Mouse (Mus musculus) stomach, embryonic 14.5 days (tissue): ENCODE results near the gene 1700001P01Rik. TPM values are rescaled to one million over a fixed set of nuclear protein-coding genes. Genes with fewer than 3 reads are reported as not detected.

Source experiments
- ATAC-seq: fragments of 200-750 bp; cut with Nextera tagmentation; 2 replicates; pipeline ENCODE4 v1.8.0; 2017; ENCODE audit warnings: low read depth, moderate TSS enrichment; ENCODE audit not compliant: insufficient number of reproducible peaks, insufficient read depth, low FRiP score
- H3K27ac ChIP-seq: fragments of 300-500 bp; sonication (generic); 2 replicates; pipeline ENCODE4 v1.5.1; 2014; ENCODE audit warnings: mild to moderate bottlenecking, low read length, moderate library complexity, mixed read lengths
- H3K27me3 ChIP-seq: fragments of 300-500 bp; sonication (generic); 2 replicates; pipeline ENCODE4 v1.6.1; 2014; ENCODE audit warnings: low read length, control low read depth, mixed read lengths; ENCODE audit not compliant: control insufficient read depth, insufficient read depth
- H3K36me3 ChIP-seq: fragments of 300-500 bp; sonication (generic); 2 replicates; pipeline ENCODE4 v1.6.1; 2014; ENCODE audit warnings: mild to moderate bottlenecking, control low read depth, low read length, moderate library complexity, mixed read lengths; ENCODE audit not compliant: control insufficient read depth, insufficient read depth
- H3K4me1 ChIP-seq: fragments of 300-500 bp; sonication (generic); 2 replicates; pipeline ENCODE4 v1.6.1; 2014; ENCODE audit warnings: low read length, control low read depth, mixed read lengths; ENCODE audit not compliant: control insufficient read depth, insufficient read depth
- H3K4me2 ChIP-seq: fragments of 300-500 bp; sonication (generic); replicated peaks from 2 replicates; pipeline ENCODE4 v1.6.1; 2014; ENCODE audit warnings: low read depth, low read length, control low read depth
- H3K4me3 ChIP-seq: fragments of 300-500 bp; sonication (generic); 2 replicates; pipeline ENCODE4 v1.5.1; 2014; ENCODE audit warnings: low read depth, low read length, control low read depth
- H3K9ac ChIP-seq: fragments of 300-500 bp; sonication (generic); replicated peaks from 2 replicates; pipeline ENCODE4 v1.6.1; 2014; ENCODE audit warnings: low read depth, mild to moderate bottlenecking, control low read depth, low read length, moderate library complexity, mixed read lengths
- H3K9me3 ChIP-seq: fragments of 300-500 bp; sonication (generic); 2 replicates; pipeline ENCODE4 v1.6.1; 2016; ENCODE audit warnings: low read depth, low read length, control low read depth; ENCODE audit not compliant: control insufficient read depth
- WGBS: fragments of 180-500 bp; shearing (Covaris S2); extraction: QIAGEN DNeasy Blood & Tissue Kit; methylation state at CpG from one replicate; pipeline ENCODE4 v1.1.7; 2014; 5-methylcytosine and 5-hydroxymethylcytosine counted together
- polyA plus RNA-seq: library from polyadenylated mRNA; unstranded; fragments of >200 nt; fragmentation: Nextera tagmentation; extraction: Ambion mirVana; gene quantifications from 2 replicates; pipeline ENCODE4 v1.2.1, GENCODE M21; 2014

1700001P01Rik gene
- polyA plus RNA-seq, 1 experiment from 2014 or later = 0.43 TPM

DNA sequence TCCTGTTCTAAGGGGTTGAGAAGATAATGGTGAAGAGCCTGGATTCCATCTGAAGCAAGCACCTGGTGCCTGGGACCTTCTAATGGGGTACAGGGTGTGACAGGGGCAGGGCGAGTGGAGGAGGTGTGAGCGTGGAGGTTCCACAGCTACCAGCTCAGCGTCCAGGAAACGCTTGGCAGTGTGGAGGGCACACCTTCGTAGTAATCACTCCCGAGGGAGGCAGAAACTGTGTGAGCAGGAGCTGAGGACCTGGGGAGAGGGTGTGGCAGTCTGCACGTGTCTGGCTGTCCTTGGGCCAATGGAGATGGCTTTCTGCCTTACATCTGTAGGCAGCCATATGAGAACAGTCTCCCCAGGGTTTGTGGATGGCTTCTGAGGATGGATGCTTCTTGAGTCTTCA is 37.4 kb upstream of the 1700001P01Rik start:
- Histone ChIP-seq H3K27ac (no peak overlapping the region; the same call in 1 of the 2 replicates), H3K4me3 (no peak overlapping the region), H3K27me3 (no peaks in the 10 kb centered on the region), H3K9ac (no peak overlapping the region), H3K36me3 (peaks cover 43% of the 10 kb centered on the region), H3K9me3 (no peaks in the 10 kb centered on the region), H3K4me1 (peaks cover 76% of the 10 kb centered on the region), H3K4me2 (no peak overlapping the region)
- ATAC-seq = no peak
- 36% methylated on average over 7 of the region's 7 CpGs for WGBS

GRCm38 (mm10) chr11:97812491-97812921 is 36.8 kb upstream of the 1700001P01Rik start:
- WGBS = 35% methylated on average over 3 of the region's 3 CpGs
- H3K27ac ChIP-seq = peak overlapping the region; percentile 27; the same call in 1 of the 2 replicates
- no peaks in the 10 kb centered on the region for H3K9me3 ChIP-seq
- H3K36me3 ChIP-seq = peaks cover 41% of the 10 kb centered on the region
- H3K4me3 ChIP-seq = no peak overlapping the region
- no peak overlapping the region for H3K9ac ChIP-seq
- no peak overlapping the region for H3K4me2 ChIP-seq
- ATAC-seq = no peak
- H3K4me1 ChIP-seq = peaks cover 76% of the 10 kb centered on the region
- no peaks in the 10 kb centered on the region for H3K27me3 ChIP-seq

GRCm38 (mm10) chr11:97811569-97812362 is 36.0 kb upstream of the 1700001P01Rik start:
- H3K4me2 ChIP-seq = no peak overlapping the region
- H3K9me3 ChIP-seq = no peaks in the 10 kb centered on the region
- H3K4me1 ChIP-seq = peaks cover 77% of the 10 kb centered on the region
- no peaks in the 10 kb centered on the region for H3K27me3 ChIP-seq
- H3K9ac ChIP-seq = no peak overlapping the region
- 0 out of 2 replicates have a peak, but pooled peaks have one; percentile 12 for ATAC-seq
- peak overlapping the region; percentile 27; the same call in 1 of the 2 replicates for H3K27ac ChIP-seq
- H3K4me3 ChIP-seq = no peak overlapping the region
- 26% methylated on average over 12 of the region's 13 CpGs for WGBS
- peaks cover 44% of the 10 kb centered on the region for H3K36me3 ChIP-seq

DNA sequence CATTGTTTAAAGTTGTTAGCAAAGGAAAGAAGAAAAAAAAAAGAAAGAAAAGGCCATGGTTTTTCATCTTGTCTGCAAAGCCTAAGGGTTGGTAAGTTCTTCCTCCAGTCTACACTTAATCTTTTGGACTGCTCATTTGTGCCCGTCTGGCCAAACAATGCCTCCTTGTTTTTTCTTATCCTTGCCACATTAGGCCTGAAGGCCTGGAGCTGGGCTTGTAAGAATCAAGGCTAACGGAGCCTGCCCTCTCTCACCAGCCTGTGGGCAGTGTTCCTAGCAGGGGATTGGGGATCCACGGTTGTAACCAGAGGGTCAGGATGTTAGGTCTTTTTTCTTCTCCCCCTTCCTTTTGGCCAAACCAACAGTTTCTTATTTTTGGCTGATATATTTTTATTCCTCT is 35.3 kb upstream of the 1700001P01Rik start:
- Histone ChIP-seq H3K27ac (no peak overlapping the region), H3K9me3 (no peaks in the 10 kb centered on the region), H3K9ac (no peak overlapping the region), H3K4me2 (no peak overlapping the region), H3K4me1 (peaks cover 80% of the 10 kb centered on the region), H3K27me3 (no peaks in the 10 kb centered on the region), H3K4me3 (no peak overlapping the region), H3K36me3 (peaks cover 36% of the 10 kb centered on the region)
- 48% methylated on average over 3 of the region's 3 CpGs for WGBS
- no peak for ATAC-seq

- Histone ChIP-seq H3K4me1 (peaks cover 82% of the 10 kb centered on the region), H3K27me3 (no peaks in the 10 kb centered on the region), H3K36me3 (peaks cover 31% of the 10 kb centered on the region), H3K9ac (no peak overlapping the region), H3K4me2 (no peak overlapping the region), H3K9me3 (no peaks in the 10 kb centered on the region), H3K4me3 (no peak overlapping the region), H3K27ac (no peak overlapping the region; the same call in 1 of the 2 replicates)
- WGBS = 49% methylated on average over 7 of the region's 7 CpGs
- ATAC-seq = no peak
Measured at GRCm38 (mm10) chr11:97810356-97810755, 34.6 kb upstream of the 1700001P01Rik start.

DNA sequence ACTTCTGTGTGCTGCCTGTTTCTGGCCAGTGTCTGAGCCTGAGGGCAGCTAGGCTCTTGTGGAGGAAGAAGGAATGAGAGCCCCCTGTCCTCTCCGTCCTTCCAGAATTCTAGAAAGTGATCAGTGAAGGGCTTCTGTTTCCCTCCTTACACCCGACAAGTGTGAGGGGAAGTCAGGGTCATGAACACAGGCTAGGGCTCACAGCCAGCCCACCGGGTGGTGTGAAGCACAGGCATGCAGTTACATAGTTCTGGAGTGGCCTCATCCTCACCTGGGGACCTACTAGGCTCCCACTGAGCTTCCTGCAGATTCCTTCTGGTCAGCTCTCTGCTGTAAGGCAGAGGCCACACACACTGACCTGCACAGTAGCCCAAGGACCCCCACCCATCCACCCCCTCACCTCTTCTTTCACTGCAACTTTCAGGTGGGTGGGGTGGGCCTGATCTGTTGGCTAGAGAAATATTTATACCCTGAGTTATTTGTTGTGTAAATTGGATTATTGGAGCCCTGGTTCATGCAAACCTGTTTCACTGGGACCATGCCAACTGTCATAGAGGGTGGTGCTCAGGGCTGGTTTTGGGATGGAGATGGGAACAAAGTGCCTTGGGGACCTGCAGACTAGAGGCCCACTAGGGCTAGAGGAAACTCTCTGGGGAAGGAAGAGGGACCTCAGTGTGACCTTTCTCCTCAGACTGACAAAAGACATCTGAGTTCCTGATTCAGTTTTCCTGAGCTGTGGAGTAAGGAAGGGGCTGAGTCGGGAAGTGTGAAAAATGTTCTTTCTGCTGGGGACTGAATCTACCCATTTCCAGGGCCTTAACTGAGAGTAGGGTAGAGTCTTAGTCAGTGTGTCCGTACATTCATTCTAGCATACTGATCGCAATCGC is 33.8 kb upstream of the 1700001P01Rik start:
- Histone ChIP-seq H3K9ac (no peak overlapping the region), H3K4me2 (no peak overlapping the region), H3K27ac (peak overlapping the region; percentile 39; the same call in 1 of the 2 replicates), H3K4me3 (no peak overlapping the region), H3K27me3 (no peaks in the 10 kb centered on the region), H3K9me3 (no peaks in the 10 kb centered on the region), H3K36me3 (peaks cover 31% of the 10 kb centered on the region), H3K4me1 (peaks cover 90% of the 10 kb centered on the region)
- ATAC-seq = no peak
- 57% methylated on average over 7 of the region's 7 CpGs for whole genome bisulfite sequencing

DNA sequence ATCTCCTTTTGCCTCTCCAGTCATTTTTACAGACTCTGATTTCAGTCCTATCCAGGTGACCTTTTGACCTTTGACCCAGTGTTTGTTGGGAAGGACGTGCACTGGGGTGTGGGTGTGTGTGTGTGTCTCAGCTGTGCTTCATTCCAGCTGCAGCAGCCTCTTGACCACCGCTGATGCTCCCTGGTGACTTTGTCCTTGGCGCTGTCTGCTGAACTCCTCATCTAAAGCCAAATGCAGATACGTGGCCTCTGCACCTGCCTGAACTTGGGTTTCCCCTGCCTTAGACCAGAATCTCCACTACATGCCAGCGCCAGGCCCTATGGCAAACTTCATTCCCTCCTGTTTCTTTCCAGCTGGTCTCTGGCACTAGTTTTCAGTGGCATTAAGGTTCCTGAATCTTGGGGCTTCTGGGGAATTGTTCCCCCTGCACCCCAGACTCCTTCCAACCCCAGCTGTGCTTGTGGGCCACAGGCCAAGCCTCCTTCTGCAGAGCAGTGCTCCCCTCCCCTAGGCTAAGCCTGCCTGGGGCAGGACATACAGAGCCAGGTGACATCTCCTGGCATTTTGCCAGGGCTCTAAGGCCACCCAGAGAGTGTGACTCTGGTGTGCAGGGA is 33.0 kb upstream of the 1700001P01Rik start:
- H3K4me2 ChIP-seq = no peak overlapping the region
- H3K27ac ChIP-seq = peak overlapping the region; percentile 55; the same call in 1 of the 2 replicates
- no peaks in the 10 kb centered on the region for H3K27me3 ChIP-seq
- H3K4me3 ChIP-seq = no peak overlapping the region
- no peaks in the 10 kb centered on the region for H3K9me3 ChIP-seq
- peaks cover 26% of the 10 kb centered on the region for H3K36me3 ChIP-seq
- peaks cover 94% of the 10 kb centered on the region for H3K4me1 ChIP-seq
- ATAC-seq = no peak
- WGBS = 35% methylated on average over 5 of the region's 5 CpGs
- H3K9ac ChIP-seq = no peak overlapping the region

DNA sequence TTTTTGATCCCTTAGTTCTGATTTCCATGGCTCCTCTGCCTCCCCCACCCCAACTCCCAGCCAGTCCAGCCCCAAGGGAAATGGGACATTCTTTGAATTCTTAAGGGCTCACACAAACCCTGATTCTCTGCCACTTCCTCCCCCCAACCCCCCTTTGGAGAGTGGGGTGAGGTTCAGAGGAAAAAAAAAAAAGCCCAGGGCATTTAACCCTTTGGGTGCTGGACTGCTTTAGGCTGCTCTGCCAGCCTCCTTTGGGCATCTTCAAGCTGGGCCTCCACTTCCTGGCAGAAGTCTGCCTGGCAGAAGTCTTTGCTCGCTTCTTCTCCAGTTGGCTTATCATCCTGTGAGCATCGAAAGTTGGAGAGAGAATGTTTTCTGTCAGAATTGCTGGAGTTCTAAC is 32.4 kb upstream of the 1700001P01Rik start:
- no peak for ATAC-seq
- Histone ChIP-seq H3K4me3 (no peak overlapping the region), H3K36me3 (peaks cover 21% of the 10 kb centered on the region), H3K27ac (peak overlapping the region; percentile 55; the same call in 1 of the 2 replicates), H3K27me3 (no peaks in the 10 kb centered on the region), H3K4me1 (peaks cover 88% of the 10 kb centered on the region), H3K9me3 (no peaks in the 10 kb centered on the region), H3K4me2 (no peak overlapping the region), H3K9ac (no peak overlapping the region)
- WGBS = 53% methylated on average over 2 of the region's 2 CpGs
